Mouse (Mus musculus): Measurements from ENCODE around the gene Slc25a13.

The Slc25a13 gene

DNA sequence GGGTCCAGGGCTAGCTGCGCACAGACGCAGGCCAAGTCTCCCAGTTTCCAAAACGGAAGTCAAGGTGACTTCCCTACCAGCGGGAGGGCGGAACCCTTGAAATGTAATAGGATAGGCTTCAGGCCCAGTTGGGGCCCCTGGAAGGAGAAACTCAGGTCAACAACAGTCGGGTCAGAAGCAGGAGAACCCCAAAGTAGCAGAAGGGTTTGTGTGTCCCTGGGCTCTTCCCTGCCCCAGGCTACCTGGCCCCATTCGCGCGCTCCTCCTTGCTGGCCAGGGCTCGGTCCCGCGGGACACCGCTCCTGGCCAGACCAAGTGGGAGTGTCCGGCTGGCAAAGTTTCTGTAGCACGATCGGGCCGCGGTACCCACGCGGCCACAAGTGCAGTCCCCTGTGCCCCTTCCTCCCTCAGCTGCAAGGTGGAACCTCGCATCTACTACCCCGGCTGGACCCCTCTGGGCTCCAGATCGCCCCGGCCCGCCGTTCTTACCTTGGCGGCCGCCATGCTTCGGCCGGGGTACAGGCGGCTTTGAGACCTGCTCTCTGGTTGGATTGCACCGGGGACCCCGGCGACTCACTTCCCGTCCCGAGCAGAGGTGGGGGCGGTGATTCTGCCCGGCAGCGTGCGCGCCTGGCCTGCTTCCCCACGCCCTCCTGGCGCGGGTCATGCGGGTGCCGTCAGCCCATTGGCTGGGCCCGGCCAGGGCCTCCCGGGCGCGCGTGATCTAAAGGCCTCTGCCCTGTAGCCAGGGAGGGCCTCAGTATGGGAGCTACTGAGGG lies at the start of gene Slc25a13:
Gene Slc25a13, minus strand, starts transcription at position 667 of the 779 bp plus-strand sequence.
- DNase-seq (ENCODE audit: low read depth, low spot score), result peak; percentile 66

DNA sequence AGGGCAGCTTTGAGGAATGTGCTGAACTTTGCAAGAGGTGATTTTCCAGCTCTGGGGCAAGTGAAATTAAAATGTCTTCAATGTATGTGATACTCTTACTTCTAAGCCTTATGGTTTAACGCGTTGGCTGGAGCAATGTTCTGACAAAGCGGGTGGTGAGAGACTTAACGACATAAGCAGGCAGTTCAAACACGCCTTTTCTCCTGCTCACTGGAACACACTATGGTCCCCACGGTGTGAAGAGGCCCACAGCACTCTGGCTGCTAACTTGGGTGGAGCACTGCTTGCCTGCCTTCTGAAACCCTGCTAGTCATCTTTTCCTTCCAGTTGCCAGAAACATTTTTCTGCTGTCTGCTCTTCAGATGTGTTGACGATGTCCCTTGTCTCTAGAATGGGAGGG lies 48.8 kb upstream of the Slc25a13 start:
- no peak for DNase-seq (ENCODE audit: low read depth, low spot score)

DNA sequence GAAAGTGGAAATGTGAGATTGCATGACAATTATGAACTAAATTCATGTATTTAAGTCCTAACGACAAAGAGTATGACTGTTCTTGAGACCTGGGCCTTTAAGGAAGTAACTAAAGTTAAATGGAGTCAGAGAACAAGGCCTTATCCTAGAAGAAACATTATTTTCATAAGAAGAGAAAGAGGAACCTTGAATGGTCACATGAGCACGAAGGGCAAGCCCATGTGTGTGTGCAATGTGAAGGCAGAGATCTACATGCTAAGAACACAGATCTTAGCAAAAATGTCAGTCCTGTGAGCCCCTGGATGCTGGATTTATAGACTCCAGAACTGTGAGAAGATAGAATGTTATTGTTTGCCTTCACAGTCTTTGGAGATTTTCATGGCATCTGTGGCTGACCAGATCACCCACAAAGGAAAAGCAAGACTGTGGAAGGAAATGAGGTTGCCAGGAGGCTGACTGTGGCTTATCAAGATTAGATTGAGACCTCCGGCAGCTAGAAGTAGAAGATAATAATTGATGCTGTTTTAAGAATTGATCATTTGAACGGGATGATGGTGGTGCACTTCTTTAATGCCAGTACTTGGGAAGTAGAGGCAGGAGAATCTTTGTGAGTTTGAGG lies 46.4 kb upstream of the Slc25a13 start:
- DNase-seq (ENCODE audit: low read depth, low spot score), result no peak

DNA sequence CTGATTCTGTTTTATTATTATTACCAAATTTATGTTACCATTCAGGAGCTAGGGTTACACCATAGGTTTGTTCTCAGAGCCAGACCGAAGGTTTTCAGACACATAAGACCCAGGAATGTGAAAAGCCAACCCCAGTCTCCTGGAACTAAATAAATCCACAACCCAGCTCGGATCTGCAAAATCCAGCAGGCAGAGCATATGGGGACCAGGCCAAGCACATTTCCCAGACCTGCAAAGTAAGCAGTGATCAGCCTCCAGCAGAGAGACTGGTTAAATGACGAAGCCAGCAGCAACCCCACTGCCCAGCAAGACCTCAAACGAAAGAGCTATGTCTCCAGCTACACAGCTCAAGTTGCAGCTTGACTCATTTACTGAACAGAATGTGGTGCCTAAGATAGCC lies 43.9 kb upstream of the Slc25a13 start:
- no peak for DNase-seq (ENCODE audit: low read depth, low spot score)

DNA sequence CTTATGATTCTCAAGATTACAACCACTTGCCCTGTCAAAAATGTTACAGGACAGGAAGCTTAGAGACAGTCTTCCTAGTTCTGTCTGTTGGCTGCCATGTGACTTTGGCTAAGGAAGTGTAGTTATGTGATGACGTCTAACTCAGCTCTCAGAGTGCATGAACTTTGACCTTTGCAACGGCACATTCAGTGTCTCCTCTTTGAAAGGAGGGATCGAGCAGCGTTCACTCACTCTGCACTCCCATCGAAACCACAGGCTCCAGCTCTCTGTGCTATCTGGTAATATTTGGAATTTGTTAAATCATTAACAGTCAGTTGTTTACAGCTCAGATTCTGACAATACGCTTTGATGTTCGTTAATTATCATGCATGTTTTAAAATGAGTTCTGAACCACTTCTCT lies 31.5 kb upstream of the Slc25a13 start:
- DNase-seq (ENCODE audit: low read depth, low spot score), result no peak

DNA sequence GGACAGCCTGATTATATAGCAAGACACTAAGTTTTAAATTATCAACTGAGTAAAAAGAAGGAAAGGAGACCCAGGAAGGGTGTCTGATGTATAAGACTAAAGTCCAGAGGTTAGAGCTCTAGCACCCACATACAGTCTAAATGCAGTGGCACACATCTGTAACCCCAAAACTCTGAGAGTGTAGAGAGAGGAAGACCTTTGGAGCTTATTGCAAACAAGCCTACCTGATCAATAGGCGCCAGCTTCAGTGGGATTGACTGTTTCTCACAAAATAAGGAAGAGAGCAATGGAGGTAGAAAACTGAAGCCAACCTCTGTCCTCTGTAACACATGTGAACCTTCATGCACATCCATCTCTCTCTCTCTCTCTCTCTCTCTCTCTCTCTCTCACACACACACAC lies 26.9 kb upstream of the Slc25a13 start:
- DNase-seq (ENCODE audit: low read depth, low spot score), result no peak

DNA sequence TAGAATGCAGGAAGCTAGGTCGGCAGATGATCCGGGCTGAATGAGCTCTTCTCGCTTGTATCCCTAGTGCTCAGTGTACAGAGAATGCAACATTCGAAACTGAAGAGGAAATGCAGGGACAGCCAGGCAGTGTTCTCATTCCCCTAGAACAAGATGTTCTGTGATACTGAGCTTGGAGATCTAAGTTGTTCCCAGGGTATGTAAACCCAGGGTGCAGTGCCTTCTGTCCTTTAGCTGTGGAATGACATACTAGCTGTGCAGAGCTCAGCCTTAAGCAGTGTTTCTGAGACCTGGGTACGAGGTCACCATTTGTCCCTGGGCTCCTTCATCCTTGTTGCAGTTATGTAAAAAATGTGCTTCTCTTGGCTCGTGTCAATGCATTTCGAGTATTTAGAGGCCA lies 25.1 kb upstream of the Slc25a13 start:
- no peak for DNase-seq (ENCODE audit: low read depth, low spot score)

DNA sequence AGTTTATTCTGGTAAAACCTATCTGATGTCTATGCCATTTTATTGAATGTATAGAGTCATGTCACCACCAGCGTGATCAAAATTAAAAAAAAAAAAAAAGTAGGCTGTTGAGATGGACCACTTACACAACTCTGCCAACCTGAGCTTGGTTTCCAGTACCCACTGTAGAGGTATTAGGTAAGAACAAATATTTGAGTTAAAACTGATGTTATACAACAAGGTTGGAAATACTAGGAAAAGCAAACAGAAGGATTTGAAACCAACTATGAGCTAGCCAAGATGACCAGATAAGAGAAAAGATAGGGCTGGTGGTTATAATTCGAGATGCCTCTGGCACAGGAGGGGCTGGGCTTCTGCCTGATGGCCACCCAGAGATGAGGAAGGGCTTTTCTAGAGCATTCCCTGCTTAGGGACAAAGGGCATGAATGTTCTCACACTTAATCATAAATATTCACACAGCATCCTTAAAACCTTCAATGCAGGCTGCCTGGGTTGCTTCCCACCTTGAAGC lies 19.9 kb upstream of the Slc25a13 start:
- no peak for DNase-seq (ENCODE audit: low read depth, low spot score)

DNA sequence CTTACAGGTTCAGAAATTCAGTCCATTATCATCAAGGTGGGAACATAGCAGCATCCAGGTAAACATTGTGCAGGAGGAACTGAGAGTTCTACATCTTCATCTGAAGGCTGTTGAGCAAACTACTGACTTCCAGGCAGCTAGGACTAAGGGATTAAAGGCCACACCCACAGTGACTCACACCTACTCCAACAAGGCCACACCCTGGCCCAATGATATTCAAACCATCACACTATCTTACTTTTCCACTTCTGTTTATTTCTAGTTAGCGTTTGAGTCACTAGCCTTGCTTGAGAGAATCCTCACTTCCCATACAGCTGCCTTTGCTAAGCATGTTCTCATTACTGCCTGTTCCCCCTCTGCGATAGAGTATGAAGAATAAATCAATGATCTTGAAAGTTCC lies 13.3 kb upstream of the Slc25a13 start:
- DNase-seq (ENCODE audit: low read depth, low spot score), result no peak

DNA sequence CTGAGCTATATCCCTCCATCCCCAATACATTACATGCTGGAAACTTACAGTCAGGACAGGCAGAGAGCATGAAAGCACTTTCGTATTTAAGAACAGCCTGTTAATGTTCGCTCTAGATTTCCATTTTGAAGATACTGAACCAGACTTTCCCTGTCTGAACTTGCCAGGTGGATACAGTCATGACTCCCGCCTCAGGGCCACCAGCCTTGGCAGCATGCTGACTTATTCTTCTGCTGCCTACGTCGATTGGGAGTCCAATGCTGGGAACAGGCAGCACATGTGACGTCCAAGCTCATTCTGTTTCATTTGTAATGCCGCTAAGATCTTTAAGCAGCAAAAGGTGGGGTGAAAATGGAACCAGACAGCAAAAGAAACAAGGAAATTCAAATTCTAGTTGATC lies 5.7 kb upstream of the Slc25a13 start:
- no peak for DNase-seq (ENCODE audit: low read depth, low spot score)

DNA sequence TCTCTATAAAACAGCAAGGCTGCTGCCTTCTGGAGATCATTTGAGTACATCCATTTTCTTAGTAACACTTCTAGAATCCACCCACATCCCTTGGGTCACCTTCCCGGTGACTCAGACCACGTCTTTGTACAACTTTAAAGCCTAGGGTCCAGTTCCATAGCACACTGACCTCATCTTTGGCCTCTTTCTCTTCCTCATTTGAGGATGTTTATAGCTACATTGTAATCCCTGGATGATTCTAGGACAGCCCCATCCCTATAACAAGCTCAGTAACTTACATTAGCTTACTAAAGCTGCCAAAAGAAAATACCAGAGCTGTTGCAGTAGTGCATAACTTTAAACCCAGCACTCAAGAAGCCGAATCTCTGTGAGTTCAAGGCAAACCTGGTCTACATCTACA lies 3.6 kb upstream of the Slc25a13 start:
- DNase-seq (ENCODE audit: low read depth, low spot score), result no peak

DNA sequence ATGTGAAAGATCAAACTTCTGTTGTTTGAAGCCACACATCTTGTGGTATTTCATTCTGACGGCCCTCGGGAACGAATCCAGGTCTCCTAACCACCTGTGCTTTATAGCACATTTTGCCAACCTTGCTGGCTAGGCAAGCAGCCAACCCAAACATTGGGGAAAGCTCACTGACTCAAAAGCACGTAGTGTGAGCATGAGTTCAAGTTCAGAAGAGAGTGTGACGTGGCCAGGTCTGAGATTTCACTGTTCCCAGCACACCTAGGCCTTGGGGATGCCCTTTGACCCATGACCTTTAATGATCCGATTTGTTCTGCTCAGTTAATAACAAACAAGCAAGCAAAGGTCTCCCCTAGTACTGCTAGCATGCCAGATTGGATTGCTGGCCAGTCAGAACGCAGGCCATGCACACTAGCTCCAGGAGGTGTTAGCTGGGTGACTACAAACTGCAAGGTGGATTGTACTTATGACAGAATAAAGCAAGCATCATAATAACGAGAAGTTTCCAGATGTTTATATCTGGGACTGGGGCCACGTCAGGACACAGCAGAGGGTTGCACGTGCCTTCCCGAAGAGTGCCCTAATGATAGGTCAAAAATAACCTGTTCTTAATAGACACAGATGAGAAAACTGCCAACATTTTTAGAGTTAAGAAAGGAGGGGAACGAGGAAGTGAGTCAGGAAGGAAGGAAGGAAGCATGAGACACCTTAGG lies 2.8 kb upstream of the Slc25a13 start:
- no peak for DNase-seq (ENCODE audit: low read depth, low spot score)

DNA sequence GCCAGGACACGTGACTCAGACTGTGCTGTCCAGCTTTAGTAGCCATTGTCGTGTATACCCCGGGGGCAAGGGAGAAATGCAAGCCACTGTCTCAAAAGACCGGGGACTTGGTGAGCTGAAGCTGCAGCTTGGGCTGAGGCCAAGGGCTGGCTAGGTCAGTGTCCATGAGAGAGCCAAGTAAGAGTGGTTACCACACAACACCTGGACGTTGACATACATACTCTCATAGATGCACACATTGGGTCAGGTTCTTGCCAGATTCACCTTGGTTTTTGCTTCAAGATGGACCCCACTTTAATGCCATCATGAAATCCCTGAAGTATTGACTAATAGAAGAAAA lies 283 bp upstream of the Slc25a13 start:
- DNase-seq (ENCODE audit: low read depth, low spot score), result no peak

DNA sequence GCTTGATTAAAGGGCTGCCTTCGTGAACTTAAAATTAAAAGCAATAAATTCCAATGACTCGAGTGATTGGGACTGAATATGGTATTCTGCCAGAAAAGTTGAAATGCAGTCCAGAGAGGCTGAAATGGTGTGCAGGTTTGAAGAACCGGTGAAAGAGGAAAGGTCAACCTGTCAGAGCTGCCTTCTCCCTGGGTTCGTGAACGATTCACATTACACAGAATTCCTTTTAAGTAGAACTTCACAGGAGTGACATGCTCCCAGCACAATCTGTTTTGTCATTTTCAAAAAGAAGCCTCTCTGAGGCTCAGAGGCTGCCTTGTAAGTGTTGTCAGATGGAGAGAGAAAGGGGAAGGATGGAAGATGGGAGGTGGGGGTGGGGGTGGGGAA lies 860 bp downstream of the Slc25a13 start:
- no peak for DNase-seq (ENCODE audit: low read depth, low spot score)

DNA sequence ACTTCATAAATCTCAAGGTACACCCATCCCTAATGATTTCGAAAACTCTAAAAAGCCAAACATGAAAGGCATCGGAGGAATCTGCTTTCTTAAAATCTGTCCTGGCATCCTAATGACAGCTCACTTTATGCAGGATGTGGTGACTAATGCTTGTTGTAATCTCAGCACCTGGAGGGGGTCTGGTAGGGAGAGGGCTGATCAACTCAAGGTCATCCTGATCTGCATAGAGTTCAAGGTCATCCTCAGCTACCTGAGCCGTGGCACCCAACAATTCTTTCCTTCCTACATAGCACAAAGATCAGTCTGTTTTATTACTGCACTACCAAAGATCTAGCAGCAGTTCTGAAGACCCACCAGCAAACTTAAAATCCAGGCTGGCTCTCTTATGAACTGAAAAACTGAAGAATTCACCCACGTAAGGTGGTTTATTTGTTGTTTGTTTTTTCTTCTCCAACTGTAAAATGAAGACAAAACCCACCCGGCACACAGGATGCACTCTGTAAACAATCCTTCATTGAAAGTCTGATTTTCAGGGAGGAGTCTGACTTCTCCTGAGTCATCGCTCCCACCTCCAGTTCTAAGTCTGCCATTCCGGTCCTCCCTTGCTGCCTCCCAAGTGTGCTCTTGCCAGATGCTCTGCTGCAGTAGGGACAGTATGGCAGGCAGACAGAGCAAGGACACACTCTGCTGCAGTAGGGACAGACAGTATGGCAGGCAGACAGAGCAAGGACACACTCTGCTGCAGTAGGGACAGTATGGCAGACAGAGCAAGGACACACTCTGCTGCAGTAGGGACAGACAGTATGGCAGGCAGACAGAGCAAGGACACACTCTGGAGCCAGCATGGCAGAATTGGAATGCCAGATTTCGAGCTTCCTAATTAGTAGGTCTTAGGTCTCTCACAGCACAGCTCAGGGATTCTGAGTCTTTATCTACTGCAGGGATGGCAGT lies 4.3 kb downstream of the Slc25a13 start:
- DNase-seq (ENCODE audit: low read depth, low spot score), result no peak

DNA sequence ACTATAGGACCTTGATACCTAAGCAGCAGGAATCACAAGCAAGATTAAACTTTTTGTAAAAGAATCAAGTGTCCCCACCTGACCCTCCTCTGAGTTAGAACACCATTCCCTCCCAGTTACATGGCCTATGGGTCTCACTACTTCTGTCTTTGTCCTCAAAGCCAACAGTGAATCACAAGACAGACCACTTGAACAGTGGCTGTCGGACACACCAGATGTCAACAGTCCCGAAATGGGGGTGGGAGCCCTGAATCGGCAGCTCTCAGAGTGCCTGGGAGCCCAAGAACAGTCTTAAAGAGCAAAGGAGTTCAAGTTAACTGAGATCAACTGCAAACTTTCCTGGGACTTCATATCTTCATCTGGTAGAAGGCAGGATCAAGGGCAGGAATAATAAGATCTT lies 5.0 kb downstream of the Slc25a13 start:
- no peak for DNase-seq (ENCODE audit: low read depth, low spot score)

DNA sequence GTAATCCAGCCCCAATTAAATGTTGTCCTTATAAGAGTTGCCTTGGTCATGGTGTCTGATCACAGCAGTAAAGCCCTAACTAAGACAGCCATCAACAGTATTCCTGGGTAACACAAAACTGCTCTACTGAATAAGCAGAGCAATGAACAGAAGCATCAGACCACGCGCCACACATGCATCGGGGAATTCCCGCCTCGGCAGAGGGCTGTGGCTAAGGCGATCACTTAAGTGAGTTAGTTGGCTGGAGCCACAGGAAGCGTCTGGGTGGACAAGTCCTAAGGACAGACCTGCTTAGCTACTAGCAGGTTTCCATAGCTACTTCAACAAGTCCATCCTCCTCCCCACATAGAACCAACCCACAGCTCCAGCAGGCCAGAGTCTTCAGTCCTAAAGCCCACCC lies 6.3 kb downstream of the Slc25a13 start:
- no peak for DNase-seq (ENCODE audit: low read depth, low spot score)

DNA sequence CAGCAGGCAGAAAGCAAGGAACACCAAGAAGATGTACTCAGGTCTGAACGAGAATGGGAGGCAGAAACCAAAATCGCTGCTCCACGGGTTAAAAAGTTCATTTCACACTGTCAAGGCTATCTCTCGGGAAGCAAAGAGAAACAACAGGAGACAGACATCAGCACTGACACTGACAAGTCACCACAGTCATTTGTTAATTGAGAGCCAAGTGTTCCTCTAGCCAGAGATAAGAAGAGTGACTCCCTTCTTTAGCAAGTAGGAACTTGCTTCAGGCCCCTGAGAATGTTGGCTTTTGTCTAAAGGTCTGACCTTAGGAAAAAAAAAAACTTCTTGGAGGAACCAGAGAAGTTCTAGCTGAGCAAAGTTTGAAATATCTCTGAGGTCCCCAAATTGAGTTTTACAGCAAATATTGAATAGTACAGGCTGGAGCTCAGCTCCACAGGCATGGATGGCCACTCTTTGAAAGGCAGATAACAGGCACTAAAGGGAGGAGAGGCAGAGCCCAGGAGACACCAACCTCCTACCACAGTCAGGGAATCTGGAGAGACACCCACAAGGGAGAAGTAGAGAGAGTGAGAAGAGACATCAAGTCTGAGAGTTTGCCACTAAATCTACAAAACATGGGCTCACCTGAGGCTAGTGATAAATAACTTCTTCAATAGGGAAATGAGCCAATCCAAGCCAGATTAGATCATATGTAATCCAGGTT lies 8.5 kb downstream of the Slc25a13 start:
- no peak for DNase-seq (ENCODE audit: low read depth, low spot score)

DNA sequence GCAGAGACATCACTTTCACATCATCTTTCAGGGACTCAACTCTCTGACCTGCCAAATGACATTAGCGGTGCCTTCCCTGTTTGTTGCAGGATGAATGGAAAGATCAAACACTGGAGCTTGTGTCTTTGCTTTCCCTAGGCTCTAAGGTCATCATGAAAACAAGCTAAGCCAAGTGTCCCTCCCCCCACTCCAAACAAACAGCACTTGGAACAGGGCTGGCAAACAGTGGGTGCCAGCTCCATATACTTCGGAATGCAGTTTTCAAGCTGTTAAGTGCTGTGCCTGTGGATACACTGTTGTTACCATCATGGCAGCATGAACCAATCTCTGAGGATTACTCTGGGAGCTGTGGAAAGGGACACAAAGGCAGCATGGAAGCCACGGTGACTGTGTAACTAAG lies 9.1 kb downstream of the Slc25a13 start:
- no peak for DNase-seq (ENCODE audit: low read depth, low spot score)

DNA sequence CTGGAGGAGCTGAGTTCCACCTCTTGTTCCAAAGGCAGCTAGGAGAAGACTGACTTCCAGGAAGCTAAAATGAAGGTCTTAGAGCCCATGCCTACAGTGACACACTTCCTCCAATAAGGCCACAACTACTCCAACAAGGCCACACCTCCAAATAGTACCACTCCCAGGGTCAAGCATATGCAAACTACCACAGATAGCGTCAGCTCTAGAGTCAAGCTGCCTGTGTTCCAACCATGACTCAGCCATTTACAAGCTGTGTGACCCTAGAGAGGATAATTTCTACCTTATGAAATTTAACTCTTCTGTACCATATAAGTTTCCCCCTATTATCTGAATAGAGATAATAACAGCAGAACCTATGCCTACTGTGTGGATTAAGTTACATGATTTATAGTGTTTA lies 9.6 kb downstream of the Slc25a13 start:
- DNase-seq (ENCODE audit: low read depth, low spot score), result no peak

DNA sequence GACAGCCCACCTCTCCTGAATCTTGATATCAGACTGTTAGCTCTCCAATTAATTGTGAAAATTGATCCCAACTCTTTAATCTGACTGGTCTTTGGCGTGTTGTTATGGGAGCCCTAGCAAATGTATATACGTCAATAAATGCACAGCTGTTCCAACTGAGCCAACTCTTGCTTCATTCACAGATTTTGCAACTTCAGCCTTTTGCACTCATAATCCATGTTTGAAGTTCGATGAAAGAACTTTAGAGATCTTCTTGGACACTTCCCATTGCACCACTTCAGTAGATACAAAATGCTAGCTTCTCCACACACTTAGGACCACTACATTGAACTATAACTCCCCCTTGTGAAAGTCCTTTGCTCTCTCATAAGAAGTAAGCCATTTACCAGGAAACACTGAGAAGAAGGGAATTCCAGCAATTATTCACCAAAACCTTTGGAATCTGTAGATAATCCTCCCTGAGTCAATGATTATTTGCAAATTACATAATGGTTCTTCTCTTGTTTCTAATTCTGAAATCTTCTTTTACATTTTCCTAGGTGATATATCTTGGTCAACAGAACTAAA lies 11.3 kb downstream of the Slc25a13 start:
- no peak for DNase-seq (ENCODE audit: low read depth, low spot score)

Data from CD4-positive, CD25-positive, alpha-beta regulatory T cell, adult 2 months (primary cell).